Comparison of ENCODE assay signal across 8 mouse cellular contexts in the genomic region with DNA sequence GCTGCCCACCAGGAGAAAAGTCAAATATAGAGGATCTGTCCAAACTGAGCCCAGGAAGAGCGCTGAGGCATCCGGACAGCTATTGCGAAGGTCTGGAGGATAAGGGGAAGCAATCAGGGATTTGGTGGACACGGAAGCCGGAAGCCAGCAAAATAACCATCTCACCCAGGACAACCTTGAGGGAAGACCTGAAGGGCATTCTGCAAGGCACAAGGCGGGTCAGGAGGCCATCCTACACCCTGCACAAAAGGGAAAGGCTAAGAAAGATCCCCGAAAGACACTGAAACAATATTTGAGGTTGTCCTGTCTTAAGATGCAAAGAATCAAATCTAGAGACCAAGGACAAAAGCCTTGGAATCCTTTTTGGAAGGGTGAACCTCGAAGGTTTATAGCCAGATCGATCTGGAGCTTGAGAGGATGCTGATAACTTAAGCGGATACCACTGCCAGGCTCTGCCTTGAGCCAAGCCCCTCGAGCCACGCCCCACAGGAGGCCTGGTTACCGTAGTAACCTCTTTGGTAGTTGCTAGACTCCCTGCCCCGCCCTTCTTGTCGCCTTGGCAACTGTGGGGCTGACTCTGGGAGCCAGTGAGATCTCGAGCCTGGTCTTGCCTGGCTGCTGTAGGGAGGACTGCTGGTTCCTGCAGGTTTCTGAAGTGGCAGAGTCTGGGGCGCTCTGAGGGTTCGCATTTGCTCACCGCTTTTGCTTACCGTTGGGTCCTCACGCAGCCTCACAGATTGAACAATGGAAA. TPM values are rescaled to one million over a fixed set of nuclear protein-coding genes. Genes with fewer than 3 reads are reported as not detected.
A peak's percentile ranks its signal among the peaks of the same experiment; 100 is the strongest.
DNase-seq lines count a peak whose midpoint lies in the region; ATAC-seq lines count a peak whose summit lies in the region.

No protein-coding gene starts in this region.

- no peaks in the 10 kb centered on the region for H3K27me3 ChIP-seq in splenic B cell, adult 2 months (ENCODE audit: control insufficient read depth, insufficient read depth, low read length, poor library complexity, severe bottlenecking)

- intact Hi-C loops in heart, postnatal 25 days (cut with DNase I): no loop called here
- intact Hi-C loops in left cerebral cortex, postnatal 10 days (cut with DNase I): no loop called here

- peak; percentile 100 for ATAC-seq in inflammation-experienced regulatory T-cells, adult 6 months
- ATAC-seq in megakaryocyte-erythroid progenitor cell, adult 5-6 weeks (replicated peaks; ENCODE audit: low FRiP score, low TSS enrichment, poor library complexity, severe bottlenecking): peak; percentile 95

- no peaks in the 10 kb centered on the region for H3K36me3 ChIP-seq in splenic B cell, adult 2 months (ENCODE audit: control insufficient read depth, insufficient read depth, low read length, poor library complexity, severe bottlenecking)

- DNase-seq in heart, adult 11 months: peak; percentile 94
- DNase-seq in heart, postnatal 25 days (ENCODE audit: low spot score): no peak
- peak; percentile 81 for DNase-seq in cerebellum, adult 9-11 months
- DNase-seq in frontal cortex, postnatal 14 days (ENCODE audit: low spot score in 2 of 2): peak; percentile 70 to 75
- DNase-seq in left cerebral cortex, postnatal 10 days (ENCODE audit: extremely low spot score in 1 of 2, low spot score in 2 of 2): peak; percentile 82 to 89
- peak; percentile 8 for DNase-seq in splenic B cell, adult 2 months (ENCODE audit: low read depth, low spot score)

RNA-seq across cellular contexts. Expression of gene Kif1a, which starts 13.1 kb away (rescaled TPM):
- 1 to 10 TPM in 1 of 2 experiments, under 1 TPM in 1; 0.94 to 1.6 TPM for total RNA-seq in heart, postnatal 25 days (2021)
- not detected for polyA plus RNA-seq in inflammation-experienced regulatory T-cells, adult 6 months (2017; shearing (Covaris generic))
- total RNA-seq in left cerebral cortex, postnatal 10 days (2021): 100 to 1,000 TPM; 908 to 919 TPM
- total RNA-seq in megakaryocyte-erythroid progenitor cell, adult 5-6 weeks (2014; fragmentation: Nextera tagmentation): not detected in 2 replicates
- total RNA-seq in megakaryocyte-erythroid progenitor cell, adult 5-6 weeks (2017): not detected in 2 replicates

RNA-seq across cellular contexts. Expression of gene Agxt, which starts 20.2 kb away (rescaled TPM):
- not detected for total RNA-seq in heart, postnatal 25 days (2021)
- not detected for polyA plus RNA-seq in inflammation-experienced regulatory T-cells, adult 6 months (2017; shearing (Covaris generic))
- total RNA-seq in left cerebral cortex, postnatal 10 days (2021): not detected
- total RNA-seq in megakaryocyte-erythroid progenitor cell, adult 5-6 weeks (2014; fragmentation: Nextera tagmentation): not detected in 2 replicates
- not detected in 2 replicates for total RNA-seq in megakaryocyte-erythroid progenitor cell, adult 5-6 weeks (2017)

RNA-seq across cellular contexts. Expression of gene 2310007B03Rik, which starts 45.9 kb away (rescaled TPM):
- total RNA-seq in heart, postnatal 25 days (2021): not detected
- not detected for polyA plus RNA-seq in inflammation-experienced regulatory T-cells, adult 6 months (2017; shearing (Covaris generic))
- total RNA-seq in left cerebral cortex, postnatal 10 days (2021): not detected
- total RNA-seq in megakaryocyte-erythroid progenitor cell, adult 5-6 weeks (2014; fragmentation: Nextera tagmentation): not detected in 2 replicates
- not detected in 2 replicates for total RNA-seq in megakaryocyte-erythroid progenitor cell, adult 5-6 weeks (2017)

RNA-seq across cellular contexts. Expression of gene Crocc2, which starts 53.6 kb away (rescaled TPM):
- total RNA-seq in heart, postnatal 25 days (2021): under 1 TPM; 0.10 to 0.11 TPM
- not detected for polyA plus RNA-seq in inflammation-experienced regulatory T-cells, adult 6 months (2017; shearing (Covaris generic))
- total RNA-seq in left cerebral cortex, postnatal 10 days (2021): under 1 TPM; 0.16 to 0.17 TPM
- not detected in 2 replicates for total RNA-seq in megakaryocyte-erythroid progenitor cell, adult 5-6 weeks (2014; fragmentation: Nextera tagmentation)
- total RNA-seq in megakaryocyte-erythroid progenitor cell, adult 5-6 weeks (2017): not detected in 2 replicates

Comparison
In these comparisons a context has a peak if more than half of its experiments do, and no peak if none do; other contexts are left out.
1. RNA of gene Kif1a, which starts 13.1 kb away (total RNA-seq): 908 to 919 TPM in left cerebral cortex, postnatal 10 days; 0.94 to 1.6 TPM in heart, postnatal 25 days and not detected in megakaryocyte-erythroid progenitor cell, adult 5-6 weeks; every median in the first group is over 100 times any median in the second.